Comparison of ENCODE assay signal across 9 mouse cellular contexts in genomic region chr15:84654975-84655374, GRCm38 (mm10). TPM values are rescaled to one million over a fixed set of nuclear protein-coding genes. Genes with fewer than 3 reads are reported as not detected.
DNase-seq lines count a peak whose midpoint lies in the region; ATAC-seq and TF ChIP-seq lines count a peak whose summit lies in the region.
"Had no signal": no experiment of that assay in that cellular context is flagged by ENCODE, and none has a peak within 500 bp of the region (broad histone marks: within the 10 kb centered on the region; RNA-seq: fewer than 3 reads in every experiment).

No protein-coding gene starts in this region.

- H3K9me3 ChIP-seq in forebrain, embryonic 14.5 days (replicated peaks; ENCODE audit: control insufficient read depth, low read length) = no peaks in the 10 kb centered on the region
- H3K9me3 ChIP-seq in intestine, postnatal 0 days (ENCODE audit: control insufficient read depth) = no peaks in the 10 kb centered on the region
- no peaks in the 10 kb centered on the region for H3K9me3 ChIP-seq in neural tube, embryonic 14.5 days (ENCODE audit: control insufficient read depth, low read length)
- H3K9me3 ChIP-seq: liver, embryonic 15.5 days had no signal

- no peak overlapping the region for H3K27ac ChIP-seq in kidney, adult 2 months (ENCODE audit: insufficient read depth, low read depth, low read length)
- peak overlapping the region; percentile 94 for H3K27ac ChIP-seq in forebrain, embryonic 14.5 days (ENCODE audit: low read depth, low read length)
- peak overlapping the region; percentile 60 for H3K27ac ChIP-seq in intestine, postnatal 0 days (ENCODE audit: low read depth, low read length)
- H3K27ac ChIP-seq in neural tube, embryonic 14.5 days (ENCODE audit: low read depth, low read length) = peak overlapping the region; percentile 90; the same call in 1 of the 2 replicates
- H3K27ac ChIP-seq in thymus, adult 2 months (ENCODE audit: control insufficient read depth, insufficient read depth, low read length) = no peak overlapping the region

- TF ChIP-seq POLR2A in kidney, adult 2 months (IDR thresholded peaks at IDR 0.05; ENCODE audit: low read depth, low read length) = no peak
- TF ChIP-seq POLR2A in thymus, adult 2 months (IDR thresholded peaks at IDR 0.05; ENCODE audit: control insufficient read depth, extremely low read depth, insufficient read depth, low read length, poor library complexity) = no peak

- peaks cover 5% of the 10 kb centered on the region; the same call in 1 of the 2 replicates for H3K4me1 ChIP-seq in kidney, adult 2 months (ENCODE audit: control insufficient read depth, insufficient read depth, low read length)
- H3K4me1 ChIP-seq in forebrain, embryonic 14.5 days (ENCODE audit: control insufficient read depth, insufficient read depth, low read length) = peaks cover 17% of the 10 kb centered on the region; the same call in 1 of the 2 replicates
- no peaks in the 10 kb centered on the region for H3K4me1 ChIP-seq in intestine, postnatal 0 days (replicated peaks; ENCODE audit: control insufficient read depth, insufficient read depth, low read length)
- H3K4me1 ChIP-seq in neural tube, embryonic 14.5 days (ENCODE audit: control insufficient read depth, insufficient read depth, low read length) = peaks cover 9% of the 10 kb centered on the region; the same call in 1 of the 2 replicates
- peaks cover 8% of the 10 kb centered on the region for H3K4me1 ChIP-seq in thymus, adult 2 months (replicated peaks; ENCODE audit: control insufficient read depth, insufficient read depth, low read length)
- H3K4me1 ChIP-seq: liver, embryonic 15.5 days had no signal

- H3K36me3 ChIP-seq in kidney, adult 2 months (ENCODE audit: control insufficient read depth, insufficient read depth, low read length) = no peaks in the 10 kb centered on the region
- no peaks in the 10 kb centered on the region for H3K36me3 ChIP-seq in forebrain, embryonic 14.5 days (ENCODE audit: control insufficient read depth, insufficient read depth, low read length)
- no peaks in the 10 kb centered on the region for H3K36me3 ChIP-seq in intestine, postnatal 0 days (ENCODE audit: control insufficient read depth, insufficient read depth)
- no peaks in the 10 kb centered on the region for H3K36me3 ChIP-seq in neural tube, embryonic 14.5 days (ENCODE audit: control insufficient read depth, insufficient read depth, low read length)
- no peaks in the 10 kb centered on the region for H3K36me3 ChIP-seq in thymus, adult 2 months (ENCODE audit: control insufficient read depth, insufficient read depth, low read length)
- H3K36me3 ChIP-seq: liver, embryonic 15.5 days had no signal

- no peak for TF ChIP-seq CTCF in kidney, adult 2 months (conservative IDR thresholded peaks at IDR 0.05; ENCODE audit: insufficient read depth, insufficient read length, low read depth, low read length)
- TF ChIP-seq CTCF in intestine, postnatal 0 days (IDR thresholded peaks at IDR 0.05; ENCODE audit: low read depth) = no peak
- TF ChIP-seq CTCF in thymus, adult 2 months (IDR thresholded peaks at IDR 0.05; ENCODE audit: borderline replicate concordance, control insufficient read depth, extremely low read depth, insufficient read depth, low read length, poor library complexity) = no peak

- no peak overlapping the region for H3K4me2 ChIP-seq in forebrain, embryonic 14.5 days (ENCODE audit: low read length)
- H3K4me2 ChIP-seq in intestine, postnatal 0 days (replicated peaks; ENCODE audit: low read depth) = 0 out of 2 replicates have a peak overlapping the region, but pooled peaks have one; percentile 64
- H3K4me2 ChIP-seq in neural tube, embryonic 14.5 days (ENCODE audit: low read depth, low read length) = no peak overlapping the region
- H3K4me2 ChIP-seq: liver, embryonic 15.5 days had no signal

- no peak overlapping the region for H3K4me3 ChIP-seq in kidney, adult 2 months (ENCODE audit: insufficient read depth, low read depth, low read length)
- H3K4me3 ChIP-seq in forebrain, embryonic 14.5 days (ENCODE audit: low read depth, low read length) = no peak overlapping the region
- no peak overlapping the region for H3K4me3 ChIP-seq in intestine, postnatal 0 days (ENCODE audit: low read depth, low read length)
- H3K4me3 ChIP-seq in neural tube, embryonic 14.5 days (ENCODE audit: low read depth, low read length) = no peak overlapping the region
- H3K4me3 ChIP-seq in thymus, adult 2 months (ENCODE audit: control insufficient read depth, insufficient read depth, low read length) = no peak overlapping the region
- H3K4me3 ChIP-seq: liver, embryonic 15.5 days had no signal

- WGBS in kidney, adult 2 months = 73% methylated on average over 10 of the region's 10 CpGs
- 50% methylated on average over 10 of the region's 10 CpGs for WGBS in forebrain, embryonic 14.5 days
- WGBS in intestine, postnatal 0 days = 61% methylated on average over 10 of the region's 10 CpGs
- 58% methylated on average over 10 of the region's 10 CpGs for WGBS in neural tube, embryonic 14.5 days
- WGBS in thymus, adult 2 months = 81% methylated on average over 10 of the region's 10 CpGs

- no peak for ATAC-seq in forebrain, embryonic 14.5 days
- no peak for ATAC-seq in intestine, postnatal 0 days
- ATAC-seq in neural tube, embryonic 14.5 days (ENCODE audit: low read depth) = no peak

- peak; percentile 41 to 59 for DNase-seq in kidney, postnatal 4 days
- DNase-seq in kidney, adult 2 months = no peak
- no peak for DNase-seq in forebrain, embryonic 14.5 days (ENCODE audit: low spot score)
- no peak for DNase-seq in thymus, adult 2 months
- no peak for DNase-seq in layer of hippocampus, postnatal 14 days (ENCODE audit: low spot score in 2 of 2)
- no peak for DNase-seq in lung, postnatal 36 days

- H3K27me3 ChIP-seq in kidney, adult 2 months (replicated peaks; ENCODE audit: control insufficient read depth, insufficient read depth, low read length) = no peaks in the 10 kb centered on the region
- H3K27me3 ChIP-seq in forebrain, embryonic 14.5 days (replicated peaks; ENCODE audit: control insufficient read depth, insufficient read depth, low read length) = no peaks in the 10 kb centered on the region
- no peaks in the 10 kb centered on the region for H3K27me3 ChIP-seq in intestine, postnatal 0 days (replicated peaks; ENCODE audit: control insufficient read depth, insufficient read depth, low read length)
- no peaks in the 10 kb centered on the region for H3K27me3 ChIP-seq in neural tube, embryonic 14.5 days (ENCODE audit: control insufficient read depth, insufficient read depth, low read length)
- no peaks in the 10 kb centered on the region for H3K27me3 ChIP-seq in thymus, adult 2 months (ENCODE audit: control insufficient read depth, insufficient read depth, low read length)

- H3K9ac ChIP-seq in forebrain, embryonic 14.5 days (ENCODE audit: low read length) = no peak overlapping the region
- no peak overlapping the region for H3K9ac ChIP-seq in intestine, postnatal 0 days (ENCODE audit: low read depth, low read length)
- no peak overlapping the region for H3K9ac ChIP-seq in neural tube, embryonic 14.5 days (replicated peaks; ENCODE audit: low read depth, low read length)
- H3K9ac ChIP-seq: liver, embryonic 15.5 days had no signal

RNA-seq across cellular contexts. Expression of gene Prr5, which starts 14.4 kb away (rescaled TPM):
- polyA plus RNA-seq in kidney, adult 2 months (2012; rRNA removed) = 63.6 and 68.4 TPM in 2 replicates
- 9.0 and 10.5 TPM in 2 replicates for polyA plus RNA-seq in forebrain, embryonic 14.5 days (2014; fragmentation: Nextera tagmentation; extraction: Ambion mirVana)
- polyA plus RNA-seq in intestine, postnatal 0 days (2015; fragmentation: Nextera tagmentation; extraction: Ambion mirVana) = 68.5 and 83.0 TPM in 2 replicates
- polyA plus RNA-seq in neural tube, embryonic 14.5 days (2014; fragmentation: Nextera tagmentation; extraction: Ambion mirVana) = 23.6 and 27.9 TPM in 2 replicates
- polyA plus RNA-seq in thymus, adult 2 months (2012; rRNA removed) = 9.0 and 10.3 TPM in 2 replicates
- 10 to 100 TPM; 19.2 TPM for total RNA-seq in layer of hippocampus, postnatal 14 days (2021)

Comparison
In these comparisons a context has a peak if more than half of its experiments do, and no peak if none do; other contexts are left out.
1. DNase-seq: peak in kidney, postnatal 4 days (2 of 2); none in kidney, adult 2 months (single experiment), forebrain, embryonic 14.5 days (single experiment), thymus, adult 2 months (single experiment), layer of hippocampus, postnatal 14 days (0 of 2) and lung, postnatal 36 days (single experiment).
2. H3K27ac ChIP-seq: peak in forebrain, embryonic 14.5 days (single experiment), intestine, postnatal 0 days (single experiment) and neural tube, embryonic 14.5 days (single experiment); none in kidney, adult 2 months (single experiment) and thymus, adult 2 months (single experiment).